Mouse (Mus musculus) CH12.LX (cell line): ENCODE measurements around the gene Tmem218. TPM values are rescaled to one million over a fixed set of nuclear protein-coding genes. Genes with fewer than 3 reads are reported as not detected.

Source experiments
- DNase-seq: peaks from one replicate; pipeline ENCODE4 v3.0.0-alpha.2; 2013; ENCODE audit errors: extremely low read depth
- H3K27ac ChIP-seq: 2 replicates; pipeline ENCODE4 v1.5.1; 2012; ENCODE audit warnings: low read depth, mild to moderate bottlenecking, control low read depth, moderate library complexity; ENCODE audit not compliant: insufficient read depth
- H3K27me3 ChIP-seq: replicated peaks from 2 replicates; pipeline ENCODE3; 2012; ENCODE audit warnings: inconsistent platforms
- H3K36me3 ChIP-seq, 2 experiments: replicated peaks in 1 of 2; 2 replicates each; pipeline versions ENCODE3 to v1.6.1; 2012; ENCODE audit warnings: inconsistent platforms in 1 of 2, low read length in 1 of 2, mild to moderate bottlenecking in 1 of 2, mixed read lengths in 1 of 2, moderate library complexity in 1 of 2; ENCODE audit not compliant: control insufficient read depth in 1 of 2, insufficient read depth in 1 of 2
- H3K4me1 ChIP-seq, 2 experiments: 2 replicates each; pipeline ENCODE4 v1.6.1; 2012; ENCODE audit warnings: inconsistent platforms in 1 of 2, moderate library complexity in 1 of 2; ENCODE audit not compliant: insufficient read depth in 2 of 2, control insufficient read depth in 1 of 2
- H3K4me2 ChIP-seq: 2 replicates; pipeline ENCODE4 v1.6.1; 2012; ENCODE audit warnings: low read depth, mild to moderate bottlenecking, control low read depth; ENCODE audit not compliant: poor library complexity, insufficient read depth, severe bottlenecking
- H3K4me3 ChIP-seq, 3 experiments: fragments of 150-350 bp in 1 of 3; sonication (generic) in 1 of 3; replicated peaks in 1 of 3; 2 replicates each; pipeline versions ENCODE3 to v1.5.1; 2011 to 2012; ENCODE audit warnings: low read depth in 2 of 3, low read length in 2 of 3, mild to moderate bottlenecking in 2 of 3, moderate library complexity in 2 of 3, control low read depth in 1 of 3, improper control_type of control experiment in 1 of 3, inconsistent platforms in 1 of 3, mixed read lengths in 1 of 3; ENCODE audit not compliant: poor library complexity in 1 of 3
- H3K79me2 ChIP-seq: replicated peaks from 2 replicates; pipeline ENCODE4 v1.6.1; 2012; ENCODE audit warnings: mild to moderate bottlenecking, moderate library complexity; ENCODE audit not compliant: control insufficient read depth, poor library complexity, insufficient read depth, severe bottlenecking; ENCODE audit errors: extremely low read depth
- H3K9ac ChIP-seq: 2 replicates; pipeline ENCODE4 v1.6.1; 2012; ENCODE audit warnings: low read depth, mild to moderate bottlenecking, control low read depth, moderate library complexity; ENCODE audit not compliant: insufficient read depth
- H3K9me3 ChIP-seq: replicated peaks from 2 replicates; pipeline ENCODE3; 2012; ENCODE audit warnings: low read length, inconsistent platforms, mixed read lengths
- CHD1 ChIP-seq: IDR thresholded peaks from 2 replicates; pipeline ENCODE4 v1.6.1; 2012; ENCODE audit warnings: low read depth, low read length, improper control_type of control experiment, inconsistent platforms
- CHD2 ChIP-seq: IDR thresholded peaks from 2 replicates; pipeline ENCODE4 v1.6.1; 2011; ENCODE audit warnings: low read length, improper control_type of control experiment
- ELF1 ChIP-seq: IDR thresholded peaks from 2 replicates; pipeline ENCODE4 v1.6.1; 2014; ENCODE audit warnings: low read depth, mild to moderate bottlenecking, inconsistent platforms, low read length, improper control_type of control experiment
- EP300 ChIP-seq: IDR thresholded peaks from 2 replicates; pipeline ENCODE4 v1.6.1; 2011; ENCODE audit warnings: low read length, improper control_type of control experiment
- ETS1 ChIP-seq: conservative IDR thresholded peaks from 2 replicates; pipeline ENCODE4 v1.6.1; 2012; ENCODE audit warnings: low read depth, mild to moderate bottlenecking, inconsistent platforms, low read length, improper control_type of control experiment, moderate library complexity
- GABPA ChIP-seq: IDR thresholded peaks from 2 replicates; pipeline ENCODE4 v1.6.1; 2012; ENCODE audit warnings: low read depth, low read length, improper control_type of control experiment, inconsistent platforms; ENCODE audit not compliant: insufficient replicate concordance
- IRF4 ChIP-seq: IDR thresholded peaks from 2 replicates; pipeline ENCODE4 v1.6.1; 2014; ENCODE audit warnings: low read depth, mild to moderate bottlenecking, inconsistent platforms, low read length, improper control_type of control experiment
- JUND ChIP-seq: conservative IDR thresholded peaks from 2 replicates; pipeline ENCODE4 v1.6.1; 2011; ENCODE audit warnings: low read depth, low read length, improper control_type of control experiment
- KAT2A ChIP-seq: IDR thresholded peaks from 2 replicates; pipeline ENCODE4 v1.6.1; 2012; ENCODE audit warnings: low read length, improper control_type of control experiment, inconsistent platforms; ENCODE audit not compliant: insufficient replicate concordance
- MAFK ChIP-seq: IDR thresholded peaks from 2 replicates; pipeline ENCODE4 v1.6.1; 2011; ENCODE audit warnings: low read length, improper control_type of control experiment; ENCODE audit not compliant: insufficient replicate concordance
- MAZ ChIP-seq: IDR thresholded peaks from 2 replicates; pipeline ENCODE4 v1.6.1; 2012; ENCODE audit warnings: low read depth, mild to moderate bottlenecking, inconsistent platforms, low read length, improper control_type of control experiment, moderate library complexity
- MEF2A ChIP-seq: IDR thresholded peaks from 2 replicates; pipeline ENCODE4 v1.6.1; 2014; ENCODE audit warnings: low read depth, mild to moderate bottlenecking, inconsistent platforms, low read length, improper control_type of control experiment, borderline replicate concordance
- PAX5 ChIP-seq: IDR thresholded peaks from 2 replicates; pipeline ENCODE4 v1.6.1; 2012; ENCODE audit warnings: low read length, inconsistent platforms, mixed read lengths
- POLR2AphosphoS2 ChIP-seq: IDR thresholded peaks from 2 replicates; pipeline ENCODE4 v1.6.1; 2011; ENCODE audit warnings: low read depth, low read length, improper control_type of control experiment
- RAD21 ChIP-seq: IDR thresholded peaks from 2 replicates; pipeline ENCODE4 v1.6.1; 2011; ENCODE audit warnings: low read depth, mild to moderate bottlenecking, low read length, improper control_type of control experiment, moderate library complexity
- TCF12 ChIP-seq: IDR thresholded peaks from 2 replicates; pipeline ENCODE4 v1.6.1; 2014; ENCODE audit warnings: low read depth, mild to moderate bottlenecking, inconsistent platforms, low read length, improper control_type of control experiment
- ZKSCAN1 ChIP-seq: IDR thresholded peaks from 2 replicates; pipeline ENCODE4 v1.6.1; 2012; ENCODE audit warnings: low read depth, inconsistent platforms, low read length, improper control_type of control experiment, borderline replicate concordance
- dilution Hi-C: fragments of 300-500 bp; cut with MboI; formaldehyde crosslinking; loops from 2 replicates; pipeline ENCODE4 v1.14.3; 2020; ENCODE audit warnings: low sequenced_read_pairs; ENCODE audit not compliant: extremely low pct_unique_long_range_greater_than_20kb, extremely low pct_ligation_motif_present
- in situ Hi-C: fragments of 300-500 bp; cut with MboI; formaldehyde crosslinking; loops from 3 replicates; pipeline ENCODE4 v1.14.3; 2019; ENCODE audit warnings: low sequenced_read_pairs, low pct_ligation_motif_present, low pct_unique_long_range_greater_than_20kb, mixed read lengths
- polyA plus RNA-seq: library from polyadenylated mRNA; unstranded; fragments of >175 nt; gene quantifications from 2 replicates; pipeline ENCODE4 v1.2.1, GENCODE M21; 2012; ENCODE audit warnings: low read depth; ENCODE audit not compliant: insufficient read length
- total RNA-seq, 2 experiments: library from RNA; depleted of rRNA; stranded (reverse); fragments of 300-350 nt in 1 of 2; fragments of >200 nt in 1 of 2; gene quantifications; 2 replicates each; pipeline ENCODE4 v1.2.3; 2012 to 2014

Tmem218 gene
- total and polyA plus RNA-seq, 3 experiments = 2.7 to 3.1 (median 3.0) TPM

- no peak overlapping the region for H3K4me2 ChIP-seq
- TF ChIP-seq ZKSCAN1 (no peak), JUND (no peak), RAD21 (no peak), GABPA (no peak), ETS1 (no peak), CHD1 (no peak), EP300 (no peak), KAT2A (no peak), POLR2AphosphoS2 (no peak), MAZ (no peak), PAX5 (no peak)
- H3K27me3 ChIP-seq = peaks cover under 1% of the 10 kb centered on the region
- dilution Hi-C loops = no loop called here
- no peaks in the 10 kb centered on the region for H3K36me3 ChIP-seq
- H3K9me3 ChIP-seq = no peaks in the 10 kb centered on the region
- no peaks in the 10 kb centered on the region for H3K79me2 ChIP-seq
- H3K4me3 ChIP-seq = no peak overlapping the region
- in situ Hi-C loops = no loop called here
- H3K9ac ChIP-seq = no peak overlapping the region
- DNase-seq = no peak
- H3K4me1 ChIP-seq = peaks cover 7 to 13% of the 10 kb centered on the region in 2 experiments; a peak in 3 of 4 replicates
- H3K27ac ChIP-seq = no peak overlapping the region
Measured at GRCm38 (mm10) chr9:37181596-37181995, 26.4 kb upstream of the Tmem218 start.

- dilution Hi-C loops = no loop called here
- DNase-seq = no peak
- H3K9ac ChIP-seq = no peak overlapping the region
- no peaks in the 10 kb centered on the region for H3K79me2 ChIP-seq
- TF ChIP-seq IRF4 = no peak
- TF ChIP-seq TCF12 = no peak
- no peak for TF ChIP-seq MAFK
- no peak for TF ChIP-seq MEF2A
- TF ChIP-seq ELF1 = no peak
- TF ChIP-seq CHD2 = no peak
- H3K27ac ChIP-seq = no peak overlapping the region
- H3K4me2 ChIP-seq = no peak overlapping the region
- in situ Hi-C loops = no loop called here
- peaks cover 5 to 7% of the 10 kb centered on the region in 2 experiments; a peak in 3 of 4 replicates for H3K4me1 ChIP-seq
- H3K4me3 ChIP-seq = no peak overlapping the region
- H3K36me3 ChIP-seq = no peaks in the 10 kb centered on the region
- no peaks in the 10 kb centered on the region for H3K9me3 ChIP-seq
- peaks cover 2% of the 10 kb centered on the region for H3K27me3 ChIP-seq
Measured at GRCm38 (mm10) chr9:37183176-37183575, 24.8 kb upstream of the Tmem218 start.
